Mouse (Mus musculus) intestine, embryonic 15.5 days (tissue): ENCODE results near the gene Stac. TPM values are rescaled to one million over a fixed set of nuclear protein-coding genes. Genes with fewer than 3 reads are reported as not detected.
A peak's percentile ranks its signal among the peaks of the same experiment; 100 is the strongest.

ENCODE experiments used
- ATAC-seq: fragments of 200-750 bp; cut with Nextera tagmentation; 2 replicates; pipeline ENCODE4 v1.8.0; 2017; ENCODE audit warnings: moderate TSS enrichment, moderate library complexity
- H3K27ac ChIP-seq: fragments of 300-500 bp; sonication (generic); 2 replicates; pipeline ENCODE4 v1.5.1; 2015; ENCODE audit warnings: mild to moderate bottlenecking, inconsistent platforms
- H3K27me3 ChIP-seq: fragments of 300-500 bp; sonication (generic); replicated peaks from 2 replicates; pipeline ENCODE4 v1.6.1; 2015; ENCODE audit warnings: inconsistent platforms
- H3K36me3 ChIP-seq: fragments of 300-500 bp; sonication (generic); 2 replicates; pipeline ENCODE4 v1.6.1; 2015; ENCODE audit warnings: inconsistent platforms
- H3K4me1 ChIP-seq: fragments of 300-500 bp; sonication (generic); replicated peaks from 2 replicates; pipeline ENCODE4 v1.6.1; 2015; ENCODE audit warnings: inconsistent platforms
- H3K4me2 ChIP-seq: fragments of 300-500 bp; sonication (generic); replicated peaks from 2 replicates; pipeline ENCODE4 v1.6.1; 2015; ENCODE audit warnings: mild to moderate bottlenecking, inconsistent platforms
- H3K4me3 ChIP-seq: fragments of 300-500 bp; sonication (generic); replicated peaks from 2 replicates; pipeline ENCODE4 v1.5.1; 2015; ENCODE audit warnings: inconsistent platforms
- H3K9ac ChIP-seq: fragments of 300-500 bp; sonication (generic); 2 replicates; pipeline ENCODE4 v1.6.1; 2015; ENCODE audit warnings: inconsistent platforms
- H3K9me3 ChIP-seq: fragments of 300-500 bp; sonication (generic); 2 replicates; pipeline ENCODE4 v1.6.1; 2016; ENCODE audit warnings: inconsistent platforms
- WGBS: fragments of 180-500 bp; shearing (Covaris S2); methylation state at CpG from one replicate; pipeline ENCODE4 v1.1.7; 2015; 5-methylcytosine and 5-hydroxymethylcytosine counted together
- polyA plus RNA-seq: library from polyadenylated mRNA; unstranded; fragments of >200 nt; fragmentation: Nextera tagmentation; extraction: Ambion mirVana; gene quantifications from 2 replicates; pipeline ENCODE4 v1.2.1, GENCODE M21; 2015

The Stac gene
- polyA plus RNA-seq, 1 experiment from 2014 or later = 3.3 TPM

- no peak overlapping the region for H3K4me3 ChIP-seq
- H3K9me3 ChIP-seq = no peaks in the 10 kb centered on the region
- H3K27ac ChIP-seq = no peak overlapping the region
- no peak for ATAC-seq
- no peak overlapping the region for H3K4me2 ChIP-seq
- no peaks in the 10 kb centered on the region for H3K36me3 ChIP-seq
- H3K27me3 ChIP-seq = no peaks in the 10 kb centered on the region
- no peaks in the 10 kb centered on the region for H3K4me1 ChIP-seq
- WGBS = 67% methylated on average over 6 of the region's 6 CpGs
- no peak overlapping the region for H3K9ac ChIP-seq
These were observed 147.5 kb downstream of the Stac start for GRCm38 (mm10) chr9:111542663-111543062.

- H3K4me2 ChIP-seq = peak overlapping the region; percentile 19; the same call in 1 of the 2 replicates
- 0 out of 2 replicates have a peak, but pooled peaks cover 12% of the 10 kb centered on the region for H3K4me1 ChIP-seq
- ATAC-seq = peak; percentile 95
- H3K9ac ChIP-seq = no peak overlapping the region
- WGBS = 52% methylated on average over 8 of the region's 8 CpGs
- peak overlapping the region; percentile 57 for H3K27ac ChIP-seq
- no peaks in the 10 kb centered on the region for H3K9me3 ChIP-seq
- no peak overlapping the region for H3K4me3 ChIP-seq
- H3K27me3 ChIP-seq = no peaks in the 10 kb centered on the region
- no peaks in the 10 kb centered on the region for H3K36me3 ChIP-seq
These were observed 154.6 kb downstream of the Stac start for GRCm38 (mm10) chr9:111535445-111536064.

DNA sequence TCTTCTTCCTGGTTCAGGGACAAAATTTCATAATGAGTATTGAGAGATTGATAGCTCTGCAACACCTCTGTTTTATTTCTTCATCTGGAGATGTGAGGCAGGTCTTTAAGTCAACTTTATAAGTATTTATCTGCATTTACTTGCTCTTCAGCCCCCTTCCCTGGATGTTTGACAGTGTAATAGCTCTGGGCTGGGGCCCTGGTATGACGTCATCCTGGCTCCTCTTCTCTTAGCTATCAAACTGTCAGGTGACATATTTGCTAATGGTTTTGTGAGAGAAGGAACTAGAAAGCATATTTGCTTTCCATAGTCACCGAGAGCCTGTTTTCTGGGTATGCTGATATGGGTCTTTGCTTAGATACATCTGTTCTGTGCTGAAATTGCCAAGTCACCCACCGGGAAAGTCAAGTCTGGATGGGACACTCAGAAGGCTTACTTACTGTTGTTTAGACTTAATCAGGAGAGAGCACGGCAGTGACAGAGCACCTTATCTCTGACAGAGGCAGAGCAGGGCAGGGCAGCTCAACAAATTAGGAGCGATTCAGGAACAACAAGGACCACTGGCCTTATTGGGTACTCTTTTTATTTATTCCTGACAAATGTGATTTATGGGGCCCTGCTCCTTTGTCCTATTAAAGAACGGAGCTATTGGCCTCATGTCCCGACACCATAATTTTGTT, 155.3 kb downstream of the Stac start:
- Histone ChIP-seq H3K27me3 (no peaks in the 10 kb centered on the region), H3K9me3 (no peaks in the 10 kb centered on the region), H3K36me3 (no peaks in the 10 kb centered on the region), H3K4me3 (no peak overlapping the region), H3K4me1 (0 out of 2 replicates have a peak, but pooled peaks cover 12% of the 10 kb centered on the region), H3K9ac (no peak overlapping the region), H3K27ac (peak overlapping the region; percentile 62; the same call in 1 of the 2 replicates), H3K4me2 (peak overlapping the region; percentile 19; the same call in 1 of the 2 replicates)
- 16% methylated on average over 7 of the region's 7 CpGs for WGBS
- ATAC-seq = peak; percentile 69

- H3K36me3 ChIP-seq = no peaks in the 10 kb centered on the region
- H3K4me1 ChIP-seq = no peaks in the 10 kb centered on the region
- H3K4me3 ChIP-seq = no peak overlapping the region
- H3K27ac ChIP-seq = no peak overlapping the region
- WGBS = 93% methylated on average over 3 of the region's 3 CpGs
- H3K9me3 ChIP-seq = no peaks in the 10 kb centered on the region
- no peak overlapping the region for H3K4me2 ChIP-seq
- H3K27me3 ChIP-seq = no peaks in the 10 kb centered on the region
- no peak overlapping the region for H3K9ac ChIP-seq
- ATAC-seq = no peak
These were observed 166.3 kb downstream of the Stac start for GRCm38 (mm10) chr9:111523871-111524270.

GRCm38 (mm10) chr9:111523111-111523510, 167.0 kb downstream of the Stac start:
- H3K4me1 ChIP-seq = no peaks in the 10 kb centered on the region
- H3K9ac ChIP-seq = no peak overlapping the region
- H3K36me3 ChIP-seq = no peaks in the 10 kb centered on the region
- H3K27ac ChIP-seq = no peak overlapping the region
- ATAC-seq = no peak
- no peaks in the 10 kb centered on the region for H3K27me3 ChIP-seq
- 91% methylated on average over 11 of the region's 11 CpGs for WGBS
- H3K4me3 ChIP-seq = no peak overlapping the region
- H3K9me3 ChIP-seq = no peaks in the 10 kb centered on the region
- H3K4me2 ChIP-seq = no peak overlapping the region

DNA sequence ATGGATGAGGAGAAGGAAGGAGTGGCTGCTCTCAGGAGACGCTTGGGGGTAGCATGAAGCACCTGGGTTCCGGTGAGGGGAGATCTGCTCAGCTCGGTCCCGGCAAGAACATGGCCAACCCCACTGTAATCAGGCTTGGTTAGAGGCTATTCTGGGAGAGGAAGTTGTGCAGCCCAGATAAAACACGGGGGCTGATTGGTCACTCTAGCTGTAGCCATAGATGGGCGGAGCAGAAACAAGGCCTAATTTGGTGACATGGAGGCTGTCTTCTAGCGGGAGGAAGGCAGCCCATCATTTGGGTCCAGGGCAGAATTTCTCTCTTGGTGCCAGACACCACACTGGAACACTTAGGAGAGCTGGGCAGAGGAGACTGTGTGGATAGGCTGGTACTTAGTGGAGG, 167.9 kb downstream of the Stac start:
- no peak overlapping the region for H3K27ac ChIP-seq
- no peak overlapping the region for H3K4me3 ChIP-seq
- no peak for ATAC-seq
- H3K9me3 ChIP-seq = no peaks in the 10 kb centered on the region
- H3K4me1 ChIP-seq = no peaks in the 10 kb centered on the region
- no peaks in the 10 kb centered on the region for H3K36me3 ChIP-seq
- H3K4me2 ChIP-seq = no peak overlapping the region
- H3K27me3 ChIP-seq = no peaks in the 10 kb centered on the region
- H3K9ac ChIP-seq = no peak overlapping the region
- 96% methylated on average over 7 of the region's 7 CpGs for WGBS

DNA sequence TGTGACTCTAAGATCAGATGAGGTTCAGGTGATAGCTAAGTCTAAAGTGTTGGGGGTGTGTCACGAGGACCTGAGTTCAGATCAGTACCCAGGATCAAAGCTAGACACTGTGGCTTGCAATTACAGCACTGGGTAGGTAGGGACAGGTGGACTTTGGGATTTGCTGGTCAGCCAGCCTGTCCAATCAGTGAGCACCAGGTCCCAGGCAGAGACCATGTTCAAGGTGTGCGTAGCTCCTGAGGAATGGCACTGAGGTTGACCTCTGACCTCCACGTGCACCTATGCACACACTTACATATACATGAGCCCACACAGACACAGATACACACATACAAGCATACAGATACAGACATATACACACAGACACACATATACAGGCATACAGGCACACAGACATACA, 174.6 kb downstream of the Stac start:
- H3K9ac ChIP-seq = no peak overlapping the region
- ATAC-seq = peak; percentile 36
- no peak overlapping the region for H3K4me3 ChIP-seq
- no peaks in the 10 kb centered on the region for H3K27me3 ChIP-seq
- H3K9me3 ChIP-seq = no peaks in the 10 kb centered on the region
- H3K27ac ChIP-seq = no peak overlapping the region
- no peaks in the 10 kb centered on the region for H3K36me3 ChIP-seq
- H3K4me1 ChIP-seq = no peaks in the 10 kb centered on the region
- no peak overlapping the region for H3K4me2 ChIP-seq
- WGBS = 77% methylated on average over 3 of the region's 3 CpGs

- Histone ChIP-seq H3K4me1 (no peaks in the 10 kb centered on the region), H3K9ac (no peak overlapping the region), H3K27me3 (no peaks in the 10 kb centered on the region), H3K27ac (no peak overlapping the region), H3K9me3 (no peaks in the 10 kb centered on the region), H3K4me3 (no peak overlapping the region), H3K4me2 (no peak overlapping the region), H3K36me3 (no peaks in the 10 kb centered on the region)
- ATAC-seq = no peak
- 72% methylated on average over 15 of the region's 15 CpGs for WGBS
These were observed 175.3 kb downstream of the Stac start for GRCm38 (mm10) chr9:111514586-111515473.
